ENCODE assay signal across 24 mouse cellular contexts in genomic region chr13:19470729-19471128, GRCm38 (mm10).
A peak's percentile ranks its signal among the peaks of the same experiment; 100 is the strongest.
DNase-seq lines count a peak whose midpoint lies in the region; ATAC-seq and TF ChIP-seq lines count a peak whose summit lies in the region.
"Had no signal": no experiment of that assay in that cellular context is flagged by ENCODE, and none has a peak within 500 bp of the region (broad histone marks: within the 10 kb centered on the region; RNA-seq: fewer than 3 reads in every experiment).

No protein-coding gene starts in this region.

- no peak for TF ChIP-seq RAD21 in CH12.LX (IDR thresholded peaks at IDR 0.05; ENCODE audit: low read depth, low read length)

- H3K36me3 ChIP-seq in CH12.LX (replicated peaks in 1 of 2; ENCODE audit: control insufficient read depth in 1 of 2, insufficient read depth in 1 of 2, low read length in 1 of 2), result no peaks in the 10 kb centered on the region
- H3K36me3 ChIP-seq: G1E had no signal

- TF ChIP-seq EP300 in CH12.LX (IDR thresholded peaks at IDR 0.05; ENCODE audit: low read length), result peak; percentile 91

- no peak overlapping the region for H3K4me3 ChIP-seq in CH12.LX (replicated peaks in 1 of 3; ENCODE audit: low read depth in 2 of 3, low read length in 2 of 3, poor library complexity in 1 of 3)
- no peak overlapping the region for H3K4me3 ChIP-seq in cerebellum, adult 2 months (replicated peaks; ENCODE audit: insufficient read depth, low read depth, low read length)

- in situ Hi-C loops in CH12.LX (cut with MboI; ENCODE audit: low pct_ligation_motif_present, low pct_unique_long_range_greater_than_20kb, low sequenced_read_pairs), result no loop called here

- H3K9me3 ChIP-seq in CH12.LX (replicated peaks; ENCODE audit: low read length), result no peaks in the 10 kb centered on the region
- H3K9me3 ChIP-seq: G1E had no signal

- DNase-seq in CD4-positive, CD25-positive, alpha-beta regulatory T cell, adult 2 months (ENCODE audit: low read depth, low spot score), result peak; percentile 3
- peak; percentile 14 for DNase-seq in CD4-positive helper T cell, adult 2 months (ENCODE audit: low read depth, low spot score)
- DNase-seq in CH12.LX (ENCODE audit: extremely low read depth), result peak; percentile 20
- peak; percentile 26 for DNase-seq in induced T-regulatory cell, adult 2 months (ENCODE audit: low read depth)
- DNase-seq in cerebellum, adult 2 months, result no peak
- no peak for DNase-seq in urinary bladder, adult 18-20 months (ENCODE audit: low spot score in 2 of 2)
- DNase-seq in adrenal gland, postnatal 25 days, result no peak
- DNase-seq: adrenal gland, adult 2 months; adrenal gland, adult 8-10 months; adrenal gland, postnatal 10 days; adrenal gland, postnatal 14 days; adrenal gland, postnatal 36 days; B cell, adult 2 months; cerebellum, adult 11 months; cerebellum, adult 11-12 months; cerebellum, adult 18-20 months; cerebellum, adult 8-10 months; cerebellum, adult 9-10 months; cerebellum, adult 9-11 months; cerebellum, postnatal 10 days had no signal

- no peak overlapping the region for H3K4me2 ChIP-seq in CH12.LX (ENCODE audit: insufficient read depth, low read depth, poor library complexity, severe bottlenecking)

- no peak for ATAC-seq in CD4-positive, CD25-positive, alpha-beta regulatory T cell, adult 4 months
- ATAC-seq: activated CD4-positive, CD25-positive, alpha-beta regulatory T cell, adult 4 months; Patski had no signal

- no peak for TF ChIP-seq POLR2A in CH12.LX (IDR thresholded peaks at IDR 0.05; ENCODE audit: low read depth, low read length)
- TF ChIP-seq POLR2A in cerebellum, adult 2 months (IDR thresholded peaks at IDR 0.05; ENCODE audit: borderline replicate concordance, insufficient read depth, low read length), result no peak

- dilution Hi-C loops in CH12.LX (cut with MboI; ENCODE audit: extremely low pct_ligation_motif_present, extremely low pct_unique_long_range_greater_than_20kb, low sequenced_read_pairs), result no loop called here

- no peaks in the 10 kb centered on the region for H3K79me2 ChIP-seq in CH12.LX (replicated peaks; ENCODE audit: control insufficient read depth, extremely low read depth, insufficient read depth, poor library complexity, severe bottlenecking)

- H3K27me3 ChIP-seq in CH12.LX (replicated peaks), result no peaks in the 10 kb centered on the region
- no peaks in the 10 kb centered on the region for H3K27me3 ChIP-seq in cerebellum, adult 2 months (ENCODE audit: control insufficient read depth, insufficient read depth, low read length)
- H3K27me3 ChIP-seq: Patski had no signal

- H3K27ac ChIP-seq in CH12.LX (ENCODE audit: insufficient read depth, low read depth), result no peak overlapping the region
- H3K27ac ChIP-seq in cerebellum, adult 2 months (ENCODE audit: insufficient read depth, low read length), result no peak overlapping the region

- H3K4me1 ChIP-seq in CH12.LX (ENCODE audit: control insufficient read depth in 1 of 2, insufficient read depth in 2 of 2), result peaks cover 0 to 12% of the 10 kb centered on the region in 2 experiments; a peak in 2 of 4 replicates
- H3K4me1 ChIP-seq in cerebellum, adult 2 months (ENCODE audit: control insufficient read depth, insufficient read depth, low read length), result no peaks in the 10 kb centered on the region

- no peak overlapping the region for H3K9ac ChIP-seq in CH12.LX (ENCODE audit: insufficient read depth, low read depth)

- 53% methylated on average over 1 of the region's 1 CpGs for WGBS in cerebellum, adult 2 months

- TF ChIP-seq CTCF in CH12.LX (conservative IDR thresholded peaks at IDR 0.05 in 1 of 2, IDR thresholded peaks at IDR 0.05 in 1 of 2; ENCODE audit: low read depth in 2 of 2, low read length in 2 of 2), result no peak
- no peak for TF ChIP-seq CTCF in cerebellum, adult 2 months (IDR thresholded peaks at IDR 0.05; ENCODE audit: borderline replicate concordance, insufficient read depth, low read depth, low read length)

TF ChIP-seq in CH12.LX, 34 proteins besides CTCF, POLR2A, EP300 and RAD21:
- TF ChIP-seq POLR2AphosphoS2 (IDR thresholded peaks at IDR 0.05; ENCODE audit: low read depth, low read length) (no peak), ZMIZ1 (IDR thresholded peaks at IDR 0.05; ENCODE audit: low read depth, low read length) (no peak), MAZ (IDR thresholded peaks at IDR 0.05; ENCODE audit: low read depth, low read length) (no peak), E2F4 (IDR thresholded peaks at IDR 0.05; ENCODE audit: insufficient replicate concordance, low read depth, low read length) (0 out of 2 replicates have a peak, but pooled peaks have one; percentile 29), CHD2 (IDR thresholded peaks at IDR 0.05; ENCODE audit: low read length) (0 out of 2 replicates have a peak, but pooled peaks have one; percentile 35), MAX (IDR thresholded peaks at IDR 0.05; ENCODE audit: low read length) (0 out of 2 replicates have a peak, but pooled peaks have one; percentile 31), BHLHE40 (IDR thresholded peaks at IDR 0.05; ENCODE audit: low read depth, low read length) (peak; percentile 53), MEF2A (IDR thresholded peaks at IDR 0.05; ENCODE audit: borderline replicate concordance, low read depth, low read length) (no peak), TCF12 (IDR thresholded peaks at IDR 0.05; ENCODE audit: low read depth, low read length) (peak; percentile 63), JUN (IDR thresholded peaks at IDR 0.05; ENCODE audit: insufficient read depth, low read depth, low read length) (peak; percentile 7; the same call in 1 of the 2 replicates), IRF4 (IDR thresholded peaks at IDR 0.05; ENCODE audit: low read depth, low read length) (peak; percentile 74), MAFK (IDR thresholded peaks at IDR 0.05; ENCODE audit: insufficient replicate concordance, low read length) (peak; percentile 62; the same call in 1 of the 2 replicates), MYC (IDR thresholded peaks at IDR 0.05; ENCODE audit: low read depth, low read length) (0 out of 2 replicates have a peak, but pooled peaks have one; percentile 36)

Comparison
In these comparisons a context has a peak if more than half of its experiments do, and no peak if none do; other contexts are left out.
1. DNase-seq: peak in CD4-positive, CD25-positive, alpha-beta regulatory T cell, adult 2 months (single experiment), CD4-positive helper T cell, adult 2 months (single experiment), CH12.LX (single experiment) and induced T-regulatory cell, adult 2 months (single experiment); none in cerebellum, adult 2 months (0 of 2), urinary bladder, adult 18-20 months (0 of 2) and adrenal gland, postnatal 25 days (single experiment).